Mouse (Mus musculus): ENCODE data around the gene Spock1. TPM values are rescaled to one million over a fixed set of nuclear protein-coding genes. Genes with fewer than 3 reads are reported as not detected.
"Not testable (repeated sequence)": the region's sequence is repeated elsewhere in the genome, so short reads cannot be mapped to it uniquely, and the experiment has no call there.

The Spock1 gene
- polyA plus RNA-seq, 3 experiments from 2014 or later: not detected

DNA sequence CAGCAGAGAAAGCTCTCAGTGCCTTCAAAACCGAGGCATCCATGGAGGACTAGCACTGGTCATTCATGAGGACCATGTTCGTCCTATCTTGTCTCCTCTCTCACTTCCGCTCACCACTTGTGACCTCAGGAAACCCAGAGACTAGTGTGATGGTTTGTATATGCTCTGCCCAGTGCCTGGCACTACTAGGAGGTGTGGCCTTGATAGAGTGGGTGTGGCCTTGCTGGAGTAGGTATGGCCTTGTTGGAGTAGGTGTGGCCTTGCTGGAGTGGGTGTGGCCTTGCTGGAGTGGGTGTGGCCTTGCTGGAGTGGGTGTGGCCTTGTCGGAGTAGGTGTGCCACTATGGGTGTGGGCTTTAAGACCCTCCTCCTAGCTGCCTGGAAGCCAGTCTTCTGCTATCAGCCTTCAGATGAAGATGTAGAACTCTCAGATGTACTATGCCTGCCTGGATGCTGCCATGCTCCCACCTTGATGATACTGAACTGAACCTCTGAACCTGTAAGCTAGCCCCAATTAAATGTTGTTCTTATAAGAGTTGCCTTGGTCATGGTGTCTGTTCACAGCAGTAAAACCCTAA is 318.7 kb downstream of the Spock1 start:
- not testable (repeated sequence) for ATAC-seq

DNA sequence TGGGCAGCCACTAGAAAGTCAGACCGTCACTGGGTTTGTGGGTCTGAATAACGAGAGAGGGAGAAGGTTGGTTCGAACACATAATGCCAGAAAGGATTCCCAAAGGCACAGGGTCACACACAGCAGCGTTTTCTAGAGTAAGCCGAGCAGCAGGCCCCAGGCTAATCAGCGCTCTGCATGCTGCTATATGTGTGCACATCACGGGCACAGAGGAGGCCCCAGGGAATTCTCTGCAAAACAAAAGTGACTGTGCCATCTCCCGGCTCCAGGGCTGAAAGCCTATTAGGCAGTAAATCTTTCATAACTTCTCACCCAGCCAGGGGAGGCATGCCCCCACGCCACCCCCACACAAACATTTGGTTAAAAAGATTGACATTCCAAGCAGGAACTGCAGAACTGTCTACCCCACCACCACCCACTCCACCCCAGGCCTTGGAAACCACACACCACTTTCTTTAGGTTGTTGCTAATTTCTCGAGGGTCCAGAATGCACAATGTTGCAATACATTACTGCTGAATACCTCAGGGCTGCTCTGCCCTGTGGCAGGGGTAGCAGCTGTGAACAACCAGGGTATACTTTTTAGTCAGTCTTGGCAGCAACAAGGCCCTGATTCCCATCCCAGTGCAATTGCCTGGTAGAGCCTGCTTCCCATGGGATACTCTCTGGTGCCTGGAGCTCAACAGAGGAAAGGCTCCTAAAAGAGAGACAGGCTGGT is 319.4 kb downstream of the Spock1 start:
- ATAC-seq: no peak

DNA sequence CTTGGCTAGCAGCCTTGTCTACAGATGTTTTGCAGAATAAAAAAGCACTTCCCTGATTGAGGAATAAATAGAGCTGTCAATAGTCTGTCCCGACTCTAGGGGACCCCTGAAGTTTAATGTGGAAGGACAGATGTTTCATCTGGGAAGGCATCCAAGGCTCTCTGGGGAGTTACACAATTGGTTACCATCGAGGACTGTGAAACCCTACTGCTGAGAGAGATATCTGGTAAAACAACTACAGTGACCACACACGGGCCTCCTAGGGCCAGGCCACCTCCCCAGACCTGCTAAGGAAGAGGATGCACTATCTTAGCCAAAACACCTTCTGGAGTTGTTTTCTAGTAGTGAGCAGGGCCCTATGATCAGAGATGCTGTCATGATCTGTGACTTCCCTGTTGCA is 323.0 kb downstream of the Spock1 start:
- no peak for ATAC-seq

DNA sequence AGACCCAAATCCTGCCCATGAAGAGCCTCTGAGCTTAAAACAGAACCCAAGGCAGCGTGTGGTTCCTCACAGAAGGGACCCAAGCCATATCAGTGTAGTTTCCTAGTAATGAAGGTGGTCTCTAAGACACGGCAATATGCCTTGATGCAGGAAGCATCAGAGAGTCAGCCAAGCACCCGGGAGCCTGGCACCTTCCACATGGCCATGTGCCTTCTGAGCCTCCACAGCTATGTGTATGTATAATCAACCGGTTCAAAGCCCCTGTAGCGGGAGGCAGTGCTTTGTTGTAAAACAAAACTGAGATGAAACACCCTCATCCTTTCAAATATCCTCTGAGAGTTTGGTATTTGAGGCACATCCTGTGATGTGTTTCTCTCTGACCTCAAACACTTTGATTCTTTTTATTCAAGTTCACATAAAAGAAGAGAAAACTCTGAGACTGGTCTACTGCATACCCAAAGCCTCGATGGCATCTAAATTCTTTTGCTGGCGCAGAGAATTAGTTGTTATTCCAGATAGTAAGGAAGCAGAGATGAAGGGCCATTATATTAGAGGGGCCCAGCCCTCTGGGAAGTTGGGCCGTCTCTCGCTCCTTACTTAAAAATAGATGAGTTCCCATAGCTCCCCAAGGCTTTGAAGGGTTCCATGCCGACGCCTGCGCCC is 325.7 kb downstream of the Spock1 start:
- ATAC-seq: no peak

DNA sequence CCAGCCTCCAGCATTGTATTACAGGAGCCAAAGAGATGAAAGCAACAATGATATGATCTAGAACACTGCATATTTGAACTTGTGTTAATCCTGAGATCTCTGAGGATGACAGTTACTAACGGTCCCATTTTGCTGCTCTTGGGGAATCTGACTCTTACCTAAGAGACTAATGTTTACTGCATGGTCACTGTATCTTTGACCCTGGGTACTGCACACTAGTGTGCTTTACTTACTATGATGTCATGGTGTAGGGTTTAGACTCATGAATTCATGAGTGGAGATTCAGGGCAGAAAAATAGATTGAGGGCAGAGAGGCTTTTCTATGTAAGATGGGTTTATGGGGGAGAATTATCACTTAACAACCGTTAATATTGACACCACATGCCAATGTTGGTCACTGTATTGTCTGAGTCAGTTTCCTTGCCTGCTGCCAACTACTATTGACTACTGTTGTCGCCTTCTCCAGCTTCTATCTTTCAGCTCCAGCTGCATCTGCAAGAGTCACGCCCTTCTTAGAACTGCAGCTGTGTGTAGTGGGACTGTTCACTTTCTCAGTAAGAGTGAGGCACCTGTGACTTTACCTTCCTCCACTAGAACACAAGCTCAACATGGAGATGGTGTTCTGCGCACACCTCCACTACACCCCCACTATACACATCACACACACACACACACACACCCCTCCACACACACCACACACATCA is 330.4 kb downstream of the Spock1 start:
- no peak for ATAC-seq

DNA sequence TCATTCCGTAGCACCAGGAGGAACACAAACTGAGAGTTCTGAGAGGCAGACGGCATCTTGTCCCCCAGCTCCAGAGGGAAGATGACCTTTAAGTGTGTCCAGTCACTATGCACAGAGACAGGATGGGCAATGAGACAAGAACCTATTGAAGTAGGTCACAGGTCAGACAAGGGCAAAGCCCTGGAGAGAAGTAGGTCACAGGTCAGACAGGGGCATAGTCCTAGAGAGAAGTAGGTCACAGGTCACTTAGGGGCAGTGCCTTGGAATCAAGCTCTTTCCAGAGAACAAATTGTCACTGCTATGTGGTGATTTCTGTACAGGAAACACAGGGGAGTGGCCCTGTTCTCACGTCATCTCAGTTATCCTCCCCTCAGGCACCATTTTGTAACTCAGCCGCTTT is 334.6 kb downstream of the Spock1 start:
- no peak for ATAC-seq

DNA sequence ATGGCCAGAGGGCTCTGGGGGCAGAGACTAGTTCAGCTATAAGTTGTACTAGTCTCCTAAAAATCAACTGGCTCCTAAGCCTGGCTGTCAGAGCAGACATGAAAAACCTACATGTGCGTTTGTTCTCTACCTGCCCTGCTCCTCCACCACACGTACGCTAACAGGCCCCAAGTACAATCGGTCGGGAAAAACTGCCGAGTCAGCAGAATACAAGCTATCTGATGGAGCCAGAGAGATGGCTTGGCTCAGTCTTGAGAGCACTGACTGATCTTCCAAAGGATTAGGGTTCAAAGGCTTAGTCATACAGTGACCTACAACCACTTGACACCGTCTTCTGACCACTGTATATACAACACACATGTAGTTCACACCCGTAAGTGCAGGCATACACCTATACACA is 339.7 kb downstream of the Spock1 start:
- ATAC-seq: no peak

DNA sequence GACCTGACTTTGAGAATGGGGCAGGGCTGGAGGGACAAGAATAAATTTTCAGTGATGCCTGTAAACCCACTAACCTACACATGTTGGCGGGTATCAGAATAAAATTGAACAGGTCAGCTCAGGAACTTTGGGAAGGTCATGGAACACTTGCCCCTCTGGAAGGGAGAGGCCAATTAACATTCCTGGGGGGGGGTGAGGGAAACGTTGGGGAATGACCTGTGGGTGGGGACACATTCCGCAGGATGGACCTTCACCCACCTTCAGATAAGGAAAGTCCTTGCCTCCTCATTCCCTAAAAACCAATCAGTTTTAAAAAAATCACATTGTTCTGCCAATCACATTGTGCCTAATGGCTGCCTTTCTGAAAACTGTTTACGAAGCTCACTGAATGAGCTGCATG is 352.9 kb downstream of the Spock1 start:
- ATAC-seq: no peak

DNA sequence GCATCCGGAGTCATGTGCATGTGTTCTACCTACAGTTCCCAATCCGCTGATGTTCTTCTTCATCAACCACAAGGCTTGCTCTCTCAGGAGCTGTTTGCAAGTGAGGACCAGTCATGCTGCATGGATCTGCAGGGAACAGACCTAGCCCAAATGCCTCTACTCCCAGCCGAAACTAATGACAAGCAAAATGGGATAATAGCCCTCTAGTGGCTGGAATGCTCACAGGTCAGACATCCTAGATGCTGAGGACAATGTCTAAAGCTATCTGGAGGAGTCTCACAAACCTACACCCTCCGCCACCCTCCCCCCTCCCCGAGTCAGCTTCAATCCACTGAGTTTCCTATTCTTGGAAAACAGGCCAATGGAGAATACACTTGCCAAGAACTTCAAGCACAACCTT is 358.4 kb downstream of the Spock1 start:
- no peak for ATAC-seq

DNA sequence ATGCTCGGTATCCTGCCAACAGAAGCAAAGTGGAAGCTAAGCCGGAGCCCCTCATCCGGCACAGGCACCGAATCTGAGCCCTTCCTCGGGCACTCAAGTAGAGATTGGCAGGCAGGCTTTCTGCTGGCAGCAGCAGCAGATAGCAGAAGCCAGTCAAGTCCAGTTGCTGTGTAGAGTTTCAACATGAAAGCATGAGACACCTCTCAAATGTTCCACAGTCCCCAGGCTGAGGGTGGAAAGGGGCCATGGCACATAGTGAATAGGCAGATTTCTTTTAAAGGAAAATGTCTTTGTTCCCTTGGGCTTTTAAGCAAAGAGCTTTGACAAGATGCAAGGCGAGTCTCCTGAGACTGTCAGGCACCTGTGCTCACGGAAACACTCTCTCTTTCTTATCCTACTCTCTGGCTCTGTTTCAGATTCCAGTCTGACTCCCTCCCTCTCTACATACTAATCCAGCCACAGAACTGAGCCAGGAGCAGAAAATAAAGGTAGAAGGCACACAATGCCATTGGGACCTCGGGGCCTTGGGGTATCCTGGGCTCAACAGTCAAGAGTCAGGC is 371.1 kb downstream of the Spock1 start:
- no peak for ATAC-seq

DNA sequence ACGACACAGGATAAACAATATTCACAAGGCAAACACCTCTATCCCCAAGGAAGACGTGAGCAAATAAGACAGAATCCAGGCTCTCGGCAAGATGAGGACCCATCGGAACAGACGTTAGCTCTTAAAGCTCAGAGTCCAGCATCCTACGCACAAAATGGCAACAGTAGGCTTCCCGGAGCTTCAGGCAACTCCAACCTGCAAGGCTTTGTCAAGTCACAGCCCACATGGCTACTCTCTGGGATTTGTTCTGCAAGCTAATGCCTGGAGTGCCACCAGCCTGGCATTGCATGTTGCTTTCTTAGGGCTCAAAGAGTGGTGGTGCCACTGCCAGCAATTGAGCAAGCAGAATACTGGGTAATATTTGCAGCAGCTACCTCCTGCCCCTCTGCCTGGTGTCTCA is 373.8 kb downstream of the Spock1 start:
- ATAC-seq: no peak

DNA sequence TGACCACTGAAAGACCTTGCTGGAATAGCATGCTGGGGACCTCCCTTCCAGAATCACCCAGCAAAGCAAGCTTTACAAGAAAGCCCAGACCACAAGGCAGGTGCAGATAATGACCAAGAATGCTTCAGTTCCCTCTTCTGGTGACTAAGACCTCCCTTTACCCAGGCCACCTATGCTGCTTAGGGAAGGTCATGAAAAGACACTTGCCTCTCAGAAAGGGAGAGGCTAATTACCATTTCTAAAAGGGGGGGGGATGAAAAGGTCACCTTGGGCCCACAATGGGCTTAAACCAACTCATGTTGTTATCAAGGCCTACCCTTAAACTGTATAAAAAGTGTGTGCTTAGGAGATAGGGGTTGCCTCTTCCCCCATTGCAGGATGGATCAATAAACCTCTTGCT is 382.2 kb downstream of the Spock1 start:
- no peak for ATAC-seq

DNA sequence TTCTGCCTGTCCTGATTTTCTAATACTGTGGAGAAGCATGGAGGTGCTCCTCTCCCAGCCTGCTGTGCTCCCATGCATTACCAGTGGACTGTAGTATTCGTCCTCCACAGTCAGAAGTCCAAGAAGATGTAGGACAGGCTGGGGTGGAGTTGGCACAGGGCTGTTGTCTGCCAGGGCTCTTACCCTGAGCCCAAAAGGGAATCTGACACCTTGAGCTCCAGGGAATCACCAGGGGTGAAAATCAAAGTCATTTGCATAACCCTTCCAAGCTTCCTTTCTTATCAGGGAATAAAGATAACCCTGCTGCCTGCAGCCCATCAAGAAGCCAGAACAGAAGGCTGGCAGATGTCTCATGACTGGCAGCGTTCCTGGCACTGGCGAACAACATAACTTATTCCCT is 383.6 kb downstream of the Spock1 start:
- ATAC-seq: no peak

DNA sequence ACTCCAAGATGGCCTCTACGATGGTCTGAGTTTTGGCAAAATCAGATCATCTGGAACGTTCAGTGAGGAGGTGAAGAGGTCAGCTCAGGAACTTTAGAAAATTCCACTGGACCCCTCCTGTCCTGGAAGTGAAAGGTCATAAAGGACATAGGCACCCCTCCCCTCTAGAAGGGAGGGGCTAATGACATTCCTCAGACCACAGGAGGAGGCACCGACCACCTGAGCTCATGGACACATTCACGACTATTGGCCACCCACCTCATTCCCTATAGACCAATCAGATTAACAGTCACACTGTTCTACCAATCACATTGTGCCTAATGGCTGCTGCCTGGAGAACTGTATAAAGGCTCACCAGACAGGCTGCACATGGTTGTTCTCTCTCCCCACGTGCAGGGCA is 384.8 kb downstream of the Spock1 start:
- no peak for ATAC-seq

DNA sequence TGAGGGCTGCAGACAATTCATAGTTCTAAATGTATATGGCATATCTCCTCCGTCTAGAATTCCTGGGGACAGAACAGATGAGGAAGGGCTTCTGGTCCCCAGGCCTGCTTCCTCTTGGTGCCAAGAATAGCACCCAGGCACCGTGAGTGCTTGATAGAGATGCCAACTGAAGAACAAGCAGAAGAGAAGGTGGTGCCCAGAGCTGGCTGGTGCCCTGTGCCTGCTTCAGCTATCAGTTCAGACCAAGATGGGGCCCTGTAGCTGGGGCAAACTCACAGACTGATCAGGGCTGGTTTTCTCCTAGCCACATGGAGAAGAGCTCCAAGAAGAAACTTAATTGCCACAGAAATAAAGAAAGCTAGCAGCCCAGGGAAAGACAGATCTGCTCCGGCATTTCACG is 385.8 kb downstream of the Spock1 start:
- ATAC-seq: no peak

DNA sequence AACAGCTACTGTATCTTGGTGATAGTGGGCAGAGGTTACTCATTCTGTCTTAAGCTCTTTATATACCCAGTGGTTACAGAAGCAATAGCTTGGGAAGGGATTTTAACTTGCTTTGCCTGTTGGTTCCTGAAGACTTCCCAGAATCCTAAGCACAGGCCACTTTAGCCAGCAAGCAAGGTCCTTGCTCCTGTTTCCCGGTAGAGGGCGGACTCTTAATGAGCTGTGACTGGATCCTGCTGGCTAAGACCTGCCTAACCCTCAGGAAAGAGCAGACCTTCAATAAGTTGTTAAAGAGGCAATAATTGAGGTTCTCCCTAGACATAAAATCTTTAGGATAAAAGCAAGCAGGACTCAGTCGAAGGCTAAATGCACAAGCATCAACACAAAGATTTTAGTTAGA is 387.0 kb downstream of the Spock1 start:
- no peak for ATAC-seq

DNA sequence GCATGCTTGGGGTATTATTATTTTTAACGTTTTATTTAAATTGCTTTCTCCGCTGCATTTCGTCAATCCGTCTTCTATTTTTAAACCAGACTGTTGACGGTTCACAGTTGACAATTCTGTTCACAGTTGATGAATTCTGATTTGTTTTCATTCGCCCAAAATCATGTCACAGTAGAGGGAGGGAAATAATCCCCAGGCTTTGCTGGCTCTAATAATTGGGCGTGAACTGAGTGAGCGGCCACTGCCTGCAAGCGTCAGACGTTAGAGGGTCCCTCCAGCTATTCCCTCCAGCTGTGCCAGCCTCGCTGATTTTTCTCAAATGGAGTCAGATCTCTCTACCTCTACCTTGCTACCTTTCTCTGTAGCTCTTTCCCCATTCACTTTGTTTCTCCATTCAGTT is 388.3 kb downstream of the Spock1 start:
- no peak for ATAC-seq

DNA sequence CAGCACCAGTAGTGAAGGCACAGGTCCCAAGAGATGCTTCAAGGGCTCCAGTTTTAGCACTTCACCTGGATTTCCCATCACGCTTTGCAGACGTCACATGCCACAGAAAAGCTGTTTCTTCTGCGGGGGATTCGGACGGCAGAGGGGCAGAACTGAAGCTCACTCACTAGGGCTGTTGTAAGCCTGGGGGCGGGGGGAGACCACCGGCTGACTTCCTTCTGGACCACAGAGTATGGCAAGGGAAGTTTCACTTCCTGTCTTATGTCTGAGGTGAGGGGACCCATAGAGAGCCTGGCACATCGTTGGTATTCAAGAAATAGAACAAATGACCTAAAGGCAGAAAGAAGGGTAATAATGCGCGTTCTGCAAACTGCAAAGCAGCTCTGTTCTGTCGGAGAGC is 392.4 kb downstream of the Spock1 start:
- ATAC-seq: no peak

DNA sequence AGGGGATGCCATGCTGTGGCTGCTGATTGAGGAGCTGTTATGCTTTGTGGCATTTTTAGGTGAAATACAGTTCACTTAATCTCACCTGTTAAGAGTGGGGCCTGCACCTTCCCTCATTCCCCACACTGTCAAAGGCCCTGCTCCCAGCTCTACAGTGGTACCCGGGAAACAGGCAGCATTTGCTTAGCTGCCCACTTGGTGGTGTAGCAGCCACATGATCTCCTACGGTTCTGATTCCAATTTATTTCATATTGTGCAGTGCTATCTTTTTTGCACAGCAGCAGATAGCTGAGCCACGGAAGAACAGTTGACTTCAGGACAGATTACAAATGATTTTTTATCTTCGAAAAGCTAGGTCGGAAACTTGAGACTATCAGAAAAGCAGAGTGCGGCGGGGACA is 406.6 kb downstream of the Spock1 start:
- no peak for ATAC-seq

DNA sequence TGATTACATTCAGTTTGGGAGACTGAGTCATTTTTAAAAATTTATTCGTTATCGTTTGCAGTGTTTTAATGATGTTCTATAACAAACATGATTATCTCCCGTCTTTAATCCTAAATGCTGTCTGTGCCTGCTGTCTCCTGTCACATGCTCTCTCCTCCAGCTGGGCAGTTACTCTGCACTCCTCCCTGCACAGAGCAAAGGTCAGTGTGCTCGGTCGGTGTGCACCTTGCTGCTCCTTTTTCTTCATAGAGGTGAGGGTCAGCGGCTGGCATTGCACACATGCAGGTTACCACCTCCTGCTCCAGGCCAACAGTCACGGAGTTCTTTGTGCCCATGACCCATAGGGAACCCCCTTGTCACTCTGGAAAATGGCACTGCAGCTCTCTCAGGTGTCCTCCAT is 411.4 kb downstream of the Spock1 start:
- ATAC-seq: no peak

DNA sequence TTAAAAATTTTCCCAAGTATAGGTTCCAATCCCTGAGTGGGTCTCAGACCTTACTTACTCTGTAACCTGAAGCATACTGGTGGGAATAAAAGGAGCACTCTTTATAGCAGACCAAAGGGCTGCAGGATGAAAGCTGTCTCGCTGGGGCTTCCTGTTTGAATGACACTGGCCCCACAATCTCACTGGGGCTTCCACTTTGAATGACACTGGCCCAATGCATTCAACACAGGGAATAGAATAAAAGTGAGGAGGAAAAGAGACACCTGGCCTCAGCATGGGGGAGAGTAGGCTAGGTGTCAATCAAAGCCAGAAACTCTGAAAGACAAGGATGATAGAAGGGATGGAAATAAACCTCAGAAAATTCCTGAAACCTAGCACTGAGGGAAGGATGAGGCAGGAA is 413.3 kb downstream of the Spock1 start:
- no peak for ATAC-seq

DNA sequence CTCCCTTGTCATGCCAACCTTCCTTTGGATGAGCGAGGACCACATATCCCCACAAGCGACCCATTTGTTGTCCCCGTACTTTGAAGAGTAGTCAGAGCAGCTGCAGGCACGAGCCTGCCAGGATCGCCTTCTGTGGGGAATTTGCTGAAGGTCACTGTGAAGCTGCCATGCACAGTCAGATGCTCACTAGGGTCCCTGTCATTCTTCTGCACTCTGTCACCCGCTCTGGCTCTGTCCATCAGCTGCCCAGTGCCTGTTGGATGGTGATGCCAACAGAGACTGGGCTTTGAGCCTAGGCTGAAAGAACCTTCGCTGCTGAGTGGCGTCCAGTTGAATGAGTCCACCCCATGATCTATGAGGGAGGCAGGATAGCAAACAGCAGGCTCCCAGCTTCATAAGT is 419.2 kb downstream of the Spock1 start:
- ATAC-seq: no peak

DNA sequence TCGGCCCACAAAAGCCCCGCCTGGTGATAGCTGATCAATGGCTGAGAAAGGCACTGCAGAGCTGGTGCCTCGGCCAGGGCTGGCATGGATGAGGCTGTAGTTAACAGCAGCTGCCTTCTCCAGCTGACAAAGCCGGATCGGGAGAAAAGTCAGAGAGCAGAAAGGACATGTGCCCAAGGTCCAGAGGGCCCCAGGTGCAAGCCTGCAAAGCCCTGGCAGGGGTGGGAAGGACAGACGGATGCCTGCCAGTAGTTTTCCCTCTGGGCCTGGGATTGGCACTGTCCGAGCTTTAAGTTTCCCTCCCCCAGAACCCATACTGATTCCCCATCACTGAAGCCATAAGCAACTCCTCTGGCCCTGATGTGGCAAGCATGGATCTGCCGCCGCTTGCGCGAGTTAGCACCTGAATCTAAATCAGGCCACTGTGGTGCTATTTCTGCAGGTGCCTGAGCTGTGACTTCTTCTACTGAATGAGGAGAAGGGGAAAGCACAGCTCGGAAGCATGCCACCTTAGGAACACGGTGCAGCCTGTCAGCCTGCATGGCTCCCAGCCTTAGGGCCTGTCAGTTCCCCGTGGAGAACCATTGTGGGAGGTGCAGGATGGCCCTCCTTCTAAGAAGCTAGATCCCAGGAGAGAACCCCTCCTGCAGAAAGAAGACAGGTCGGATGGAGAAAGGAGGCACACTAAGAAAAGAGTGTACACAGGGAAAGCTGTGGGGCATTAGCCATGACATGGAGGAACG is 423.5 kb downstream of the Spock1 start:
- no peak for ATAC-seq

Data from inflammation-experienced regulatory T-cells, adult 6 months (primary cell).